Mouse (Mus musculus) ovary, adult 18-20 months (tissue): ENCODE data around the gene Plscr1.

Source experiments
- DNase-seq: peaks from one replicate; pipeline ENCODE4 v3.0.0; 2022; ENCODE audit warnings: low spot score, mixed read lengths

The Plscr1 gene

DNA sequence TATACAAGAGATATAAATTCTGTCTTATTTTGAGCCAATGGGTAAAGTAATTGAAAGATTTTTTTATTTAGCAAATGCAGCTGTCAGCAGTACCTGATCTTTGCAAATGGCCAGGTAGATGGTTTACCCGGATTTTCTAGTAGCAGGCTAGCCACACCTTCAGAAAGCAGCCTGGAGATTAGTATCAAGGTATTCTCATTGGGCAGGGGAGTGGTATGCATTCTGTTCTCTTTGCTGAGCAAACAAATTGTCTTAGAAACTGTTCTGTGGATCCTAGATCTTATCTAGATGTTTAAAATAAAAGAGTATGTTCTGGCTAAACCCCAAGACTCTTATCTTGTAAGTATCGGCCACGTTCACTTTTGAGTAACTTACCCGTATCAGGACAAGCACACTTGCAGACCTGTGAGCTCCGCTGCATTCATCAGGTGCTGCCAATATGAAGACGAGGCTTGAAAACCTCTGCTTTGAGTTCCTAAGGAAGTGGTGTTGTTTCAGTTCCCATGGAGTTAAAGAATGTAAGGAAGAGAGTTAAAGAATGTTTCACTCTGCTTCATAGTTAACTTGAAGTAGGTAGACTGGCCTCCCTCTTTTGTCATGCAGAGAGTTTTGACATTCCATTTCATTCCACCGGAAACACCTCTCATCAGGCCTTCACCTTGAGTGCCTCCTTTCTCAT lies 11.1 kb downstream of the Plscr1 start:
- DNase-seq, result no peak

DNA sequence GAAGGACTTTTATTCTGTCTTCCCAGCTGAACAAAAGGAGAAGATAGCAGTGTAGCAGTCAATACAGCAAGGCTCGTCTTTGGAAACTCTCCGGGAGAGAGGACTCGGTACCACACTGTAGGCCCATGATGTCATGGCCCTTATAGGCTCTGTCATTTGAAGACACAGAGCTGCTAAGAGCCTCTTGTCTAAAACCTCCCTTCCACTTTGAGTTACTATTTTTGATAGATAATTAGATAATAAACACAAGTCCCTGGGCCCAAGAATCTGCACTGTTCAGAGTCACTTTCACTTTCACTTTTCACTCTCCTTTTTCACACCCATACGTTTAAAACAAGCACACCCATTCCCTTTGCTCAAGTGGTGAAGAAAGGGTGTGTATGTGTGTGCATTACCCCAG lies 16.2 kb downstream of the Plscr1 start:
- DNase-seq, result no peak

DNA sequence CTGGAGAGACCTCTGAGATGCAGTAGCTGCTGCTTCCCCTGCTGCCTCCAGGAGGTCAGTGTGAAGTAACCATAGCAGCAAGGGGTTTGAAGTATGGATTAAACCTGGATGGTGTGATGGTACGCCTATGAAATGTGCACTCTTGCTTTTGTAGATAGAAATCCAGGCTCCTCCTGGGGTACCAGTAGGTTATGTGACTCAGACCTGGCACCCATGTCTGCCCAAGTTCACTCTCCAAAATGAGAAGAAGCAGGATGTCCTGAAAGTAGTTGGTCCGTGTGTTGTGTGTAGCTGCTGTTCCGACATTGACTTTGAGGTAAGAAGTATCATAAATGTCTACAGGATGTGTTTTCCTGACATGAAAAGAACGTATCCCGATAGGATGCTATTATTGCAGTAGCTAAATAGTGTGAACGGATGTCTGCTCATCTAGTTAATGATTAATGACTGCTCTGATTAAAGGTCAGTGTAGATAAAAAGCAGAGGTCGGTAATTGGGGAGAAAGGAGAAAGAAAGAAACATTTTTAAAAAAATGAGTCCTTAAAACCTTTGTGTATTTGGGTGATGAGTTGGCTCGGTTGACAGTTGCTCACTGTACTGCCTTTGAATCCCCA lies 17.1 kb downstream of the Plscr1 start:
- no peak for DNase-seq

DNA sequence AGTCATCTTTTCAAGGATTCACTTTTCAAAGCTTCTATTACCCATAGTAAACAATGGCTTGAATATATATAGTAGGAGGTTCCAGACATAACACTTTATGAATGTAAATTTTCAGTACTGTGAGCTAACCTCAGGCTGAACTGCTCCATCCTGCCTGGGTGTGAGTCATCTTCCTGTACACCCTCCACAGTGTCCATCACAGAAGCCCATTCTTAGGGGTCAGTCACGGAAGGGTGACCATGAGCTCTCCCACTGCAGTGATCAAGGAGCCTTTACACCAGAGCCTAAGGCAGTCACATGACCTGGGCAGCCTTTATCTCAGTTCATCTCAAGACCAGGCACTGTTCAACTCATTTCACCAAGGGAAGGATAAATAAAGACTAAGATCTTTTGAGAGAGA lies 18.2 kb downstream of the Plscr1 start:
- DNase-seq, result no peak

DNA sequence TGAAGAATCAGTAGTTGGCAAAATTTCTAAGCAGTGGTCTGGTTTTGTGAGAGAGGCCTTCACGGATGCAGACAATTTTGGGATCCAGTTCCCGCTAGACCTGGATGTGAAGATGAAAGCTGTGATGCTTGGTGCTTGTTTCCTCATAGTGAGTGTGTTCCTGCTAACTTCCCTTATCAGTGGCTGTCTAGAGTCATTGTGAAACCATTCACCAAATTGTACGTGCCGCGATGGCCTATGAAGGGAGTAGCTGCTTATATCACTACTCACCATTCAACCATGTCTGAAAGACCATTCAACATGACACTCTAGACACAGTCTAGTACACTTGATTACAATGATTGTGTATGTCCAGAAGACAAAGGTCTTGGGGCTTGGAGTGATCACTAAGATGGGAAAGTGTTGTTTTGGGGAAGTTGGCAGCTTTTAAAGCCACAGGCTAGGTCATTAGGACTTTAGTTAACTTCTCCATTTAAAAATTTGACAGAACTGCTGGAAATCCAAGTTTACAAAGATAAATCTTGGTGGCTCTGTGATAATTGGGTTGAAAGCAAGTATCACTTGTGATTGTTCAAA lies 20.4 kb downstream of the Plscr1 start:
- DNase-seq, result no peak

DNA sequence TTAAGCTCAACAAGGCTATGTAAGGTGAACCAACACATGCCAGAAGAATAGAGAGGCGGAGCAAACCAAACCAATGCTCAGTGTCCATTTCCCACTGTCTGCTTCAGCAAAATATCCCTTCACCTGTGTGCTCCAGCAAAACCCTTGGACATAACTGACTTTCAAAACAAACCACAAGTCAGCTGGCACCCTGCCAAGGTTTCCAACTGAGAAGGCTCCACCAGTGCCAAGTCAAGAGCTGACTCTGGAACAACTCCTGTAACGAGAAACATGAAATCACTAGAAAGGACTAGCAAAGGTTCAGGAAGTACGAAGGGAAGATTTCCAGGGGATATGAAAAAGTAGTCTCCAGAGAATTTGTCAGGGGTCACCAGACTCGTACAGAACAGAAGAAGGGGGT lies 21.4 kb downstream of the Plscr1 start:
- peak; percentile 59 for DNase-seq

DNA sequence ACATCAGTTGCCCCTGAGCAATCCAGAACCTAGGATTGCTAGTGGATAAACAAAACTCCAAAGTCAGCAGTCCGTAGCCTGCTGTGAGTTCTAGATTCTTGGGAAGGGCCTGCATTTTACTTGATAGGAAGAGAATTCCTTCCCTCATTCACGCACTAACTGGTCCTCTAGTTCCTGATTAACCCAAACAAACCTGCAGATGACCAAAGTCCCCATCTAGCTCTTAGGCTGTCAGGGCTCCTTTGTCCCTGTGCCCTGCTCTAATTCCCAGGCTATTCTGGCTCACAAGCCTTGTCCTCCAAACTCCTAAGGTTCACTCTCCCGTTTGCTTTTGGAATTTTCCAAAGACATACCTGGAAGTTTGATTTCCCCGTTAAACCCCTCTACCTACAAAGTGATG lies 23.1 kb downstream of the Plscr1 start:
- no peak for DNase-seq

DNA sequence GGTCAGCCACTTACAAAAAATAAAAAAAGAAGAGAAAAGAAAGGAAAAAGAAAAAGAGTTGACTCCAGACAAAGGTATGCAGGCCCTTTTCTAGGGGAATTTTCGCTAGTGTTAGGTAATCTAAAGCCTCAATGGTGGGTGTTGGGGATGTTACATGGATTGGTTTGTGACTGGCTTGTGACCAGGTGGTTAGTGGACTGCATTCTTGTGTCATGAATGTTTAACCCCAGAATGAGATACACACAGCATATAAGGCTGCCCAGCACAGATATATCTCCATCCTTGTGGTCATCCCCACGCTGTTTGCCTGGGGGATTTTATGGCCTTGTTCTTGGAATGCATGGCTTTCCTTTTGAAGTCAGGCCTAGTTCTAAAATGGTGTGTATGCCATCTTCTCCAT lies 23.7 kb downstream of the Plscr1 start:
- DNase-seq, result no peak

DNA sequence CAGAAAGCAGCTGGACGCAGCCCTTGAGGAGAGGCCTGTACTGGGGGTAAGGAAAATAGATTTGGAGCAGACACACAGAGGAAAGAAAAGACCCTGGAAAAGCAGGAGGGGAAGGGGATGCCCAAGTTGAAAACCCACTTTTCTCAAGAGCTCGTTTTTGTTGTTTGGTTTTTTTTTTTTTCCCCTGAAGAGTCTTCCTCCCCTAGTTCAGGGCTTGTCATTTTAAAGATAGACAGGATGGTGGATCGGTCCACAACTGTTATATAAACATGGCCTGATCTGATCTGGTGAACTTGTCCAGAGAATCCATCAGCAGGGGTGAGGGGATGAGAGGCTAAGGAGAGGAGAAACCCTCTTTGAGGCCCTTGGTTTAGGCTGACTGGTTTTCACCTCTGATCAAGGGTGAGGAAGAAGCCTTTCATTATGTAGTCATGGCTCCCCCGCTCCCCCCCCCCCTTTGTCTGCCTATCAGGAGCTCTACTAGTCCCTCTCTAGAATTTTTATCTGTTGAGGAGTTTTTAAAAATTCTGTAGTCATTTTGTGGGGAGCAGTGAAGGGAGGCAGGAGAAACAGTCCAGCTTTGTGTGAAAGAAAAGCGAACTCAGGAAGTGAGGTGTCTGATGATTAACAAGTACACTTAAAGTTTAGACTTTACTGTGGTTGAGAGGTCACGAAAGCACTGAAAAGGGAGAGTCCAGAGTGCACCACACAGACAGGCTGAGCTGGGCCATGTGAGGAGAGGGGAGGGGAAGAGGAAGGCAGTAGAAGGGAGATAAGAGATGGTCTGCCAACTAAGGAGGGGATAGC lies 24.6 kb downstream of the Plscr1 start:
- DNase-seq, result no peak

DNA sequence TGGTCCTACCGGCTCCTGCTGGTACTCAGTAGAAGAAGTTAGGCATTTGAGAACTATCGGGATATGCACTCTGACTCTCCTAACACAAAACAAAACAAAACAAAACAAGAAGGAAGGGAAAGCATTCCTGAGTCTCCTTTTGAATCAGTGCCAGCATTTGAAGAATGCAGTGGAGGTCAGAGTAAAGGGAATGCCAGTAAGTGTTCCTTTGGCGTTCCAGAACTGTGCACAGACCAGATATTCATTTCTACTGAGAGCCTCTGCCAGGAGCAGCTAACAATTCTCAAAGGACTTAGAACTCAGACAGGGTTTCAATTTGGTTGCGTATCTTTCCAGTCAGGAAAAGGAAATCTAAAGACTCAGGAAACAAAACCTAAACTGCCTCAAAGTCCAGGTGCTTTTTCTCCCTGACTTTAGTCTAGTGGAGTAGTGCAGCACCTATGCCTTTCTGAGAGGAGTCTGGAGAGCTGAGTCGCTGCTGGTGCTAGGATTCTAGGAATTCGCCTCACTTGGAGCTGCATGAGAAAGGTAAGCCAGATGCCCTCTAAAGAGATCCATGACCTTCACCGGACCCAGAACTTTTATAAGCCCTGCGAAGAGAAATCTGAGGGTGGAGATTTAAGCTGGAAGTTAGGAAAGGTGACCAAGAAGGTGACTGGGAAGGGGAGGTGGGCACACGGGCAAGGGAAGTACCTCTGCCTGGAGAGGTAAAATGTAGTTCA lies 26.1 kb downstream of the Plscr1 start, which contains the start of gene Plscr2:
Gene Plscr2, plus strand, starts transcription at position 117 of the 722 bp plus-strand sequence.
- peak; percentile 17 for DNase-seq

DNA sequence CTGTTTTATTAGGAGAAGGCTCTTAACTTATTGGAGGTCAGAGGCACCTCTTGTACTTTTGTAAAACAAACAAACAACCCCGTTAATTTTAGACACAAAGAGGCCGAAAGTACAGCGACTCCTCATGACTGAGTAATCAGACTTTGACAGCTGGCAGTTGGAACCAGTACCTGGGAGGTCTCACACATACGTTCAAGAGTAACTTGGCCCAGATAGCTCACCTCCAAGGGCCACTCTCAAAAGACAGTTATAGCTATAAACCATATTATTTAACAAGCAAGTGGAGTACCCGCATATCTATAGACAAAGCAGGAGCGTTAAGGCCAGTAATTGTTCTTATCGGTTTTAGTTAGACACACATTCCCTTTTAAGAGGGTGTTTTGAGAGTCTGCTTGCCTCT lies 26.8 kb downstream of the Plscr1 start:
- DNase-seq, result no peak

DNA sequence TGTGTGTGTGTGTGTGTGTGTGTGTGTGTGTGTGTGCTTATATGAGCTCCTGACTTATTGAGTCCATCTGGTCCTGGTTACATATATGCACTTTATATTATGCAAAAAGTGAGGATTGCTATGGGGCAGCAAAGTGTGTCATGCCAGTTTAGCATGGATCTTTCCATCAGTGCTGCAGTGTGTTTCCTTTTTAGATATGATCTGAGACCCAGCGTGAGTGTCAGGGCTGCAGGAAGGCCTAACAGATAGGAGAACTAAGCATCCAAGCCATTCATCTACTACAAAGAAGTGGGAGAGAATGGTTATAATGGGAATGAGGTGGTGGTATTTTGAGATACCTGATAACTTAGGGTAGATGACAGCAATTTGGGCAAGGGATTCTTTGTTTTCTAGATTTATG lies 30.5 kb downstream of the Plscr1 start:
- DNase-seq, result no peak

DNA sequence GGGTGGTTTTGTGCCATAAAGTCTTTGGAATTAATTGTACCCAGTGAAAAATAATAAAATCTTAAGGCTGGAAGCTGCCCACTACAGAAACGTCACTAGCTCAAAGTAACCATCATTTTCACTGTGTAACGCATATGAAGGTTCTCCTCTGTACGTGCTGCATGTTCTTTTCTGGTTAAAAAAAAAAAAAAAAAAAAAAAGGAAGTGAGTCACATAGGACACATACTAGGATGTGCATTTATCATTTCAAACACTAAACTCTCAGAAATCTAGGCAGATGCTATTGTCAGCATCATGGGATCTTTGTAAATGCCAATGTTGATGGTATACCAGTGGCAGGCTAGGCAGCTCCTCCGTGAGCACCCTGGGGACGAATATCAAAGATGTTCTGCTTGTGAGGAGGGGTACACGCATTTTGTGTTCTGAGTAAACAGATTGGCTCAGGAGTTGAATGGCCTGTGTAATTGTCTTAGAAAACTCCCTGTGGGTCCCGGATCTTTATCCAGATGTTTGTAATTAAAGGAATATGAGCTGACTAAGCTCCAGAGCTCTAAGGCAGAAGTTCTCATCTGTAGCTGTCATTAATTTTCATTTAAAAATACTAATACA lies 33.1 kb downstream of the Plscr1 start:
- no peak for DNase-seq

DNA sequence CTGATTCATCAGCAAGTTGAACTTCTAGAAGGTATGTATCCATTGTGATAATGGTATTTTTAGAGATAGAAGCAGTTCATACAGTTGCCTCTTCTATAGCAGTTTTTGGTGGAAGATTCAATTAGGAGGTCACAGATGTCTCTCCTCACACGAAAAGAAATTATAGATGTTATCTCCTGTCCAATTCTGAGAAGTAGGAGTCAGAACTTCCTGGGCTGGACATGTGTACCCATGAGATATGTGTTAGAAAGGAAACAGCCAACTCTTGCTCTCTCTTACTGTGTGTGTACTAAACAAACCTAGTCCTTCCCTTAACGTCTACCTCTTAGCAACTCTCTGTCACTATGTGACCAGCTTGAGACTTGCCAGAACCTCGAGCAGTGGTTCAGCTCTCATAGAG lies 40.1 kb downstream of the Plscr1 start:
- DNase-seq, result no peak

DNA sequence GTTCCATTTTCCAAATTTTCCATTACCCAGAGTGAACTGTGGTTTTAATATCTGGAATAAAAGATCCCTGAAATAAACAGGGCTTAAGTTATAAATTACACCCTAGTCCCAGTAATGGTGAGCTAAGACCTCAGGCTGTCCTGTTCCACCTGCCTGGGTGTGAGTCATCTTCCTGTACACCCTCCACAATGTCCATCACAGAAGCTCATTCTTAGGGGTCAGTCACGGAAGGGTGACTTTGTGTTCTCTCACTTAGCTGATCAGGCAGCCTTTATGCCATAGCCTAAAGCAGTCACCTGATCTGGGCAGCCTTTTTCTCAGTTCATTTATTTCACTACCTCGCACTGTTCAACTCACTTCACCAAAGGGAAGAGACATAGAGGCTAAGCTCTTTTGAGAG lies 42.6 kb downstream of the Plscr1 start:
- DNase-seq, result no peak

DNA sequence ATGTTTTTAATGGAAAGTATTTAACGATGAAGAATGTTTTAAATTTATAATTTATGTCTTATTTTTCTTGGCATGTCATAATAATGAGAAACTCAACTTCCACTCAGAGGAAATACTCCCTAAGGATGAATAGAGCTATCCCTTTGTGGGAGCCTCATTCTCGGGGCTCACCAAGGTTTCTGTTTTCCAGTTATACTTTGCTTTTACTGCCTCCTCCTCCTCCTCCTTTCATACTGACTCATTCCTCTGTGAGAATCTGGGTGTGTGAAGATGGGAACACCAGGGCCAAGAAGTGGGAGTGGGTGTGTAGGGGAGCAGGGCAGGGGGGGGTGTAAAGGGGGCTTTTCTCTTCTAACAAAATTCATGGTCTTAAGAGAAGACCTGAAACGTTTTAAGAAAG lies 43.4 kb downstream of the Plscr1 start:
- no peak for DNase-seq

DNA sequence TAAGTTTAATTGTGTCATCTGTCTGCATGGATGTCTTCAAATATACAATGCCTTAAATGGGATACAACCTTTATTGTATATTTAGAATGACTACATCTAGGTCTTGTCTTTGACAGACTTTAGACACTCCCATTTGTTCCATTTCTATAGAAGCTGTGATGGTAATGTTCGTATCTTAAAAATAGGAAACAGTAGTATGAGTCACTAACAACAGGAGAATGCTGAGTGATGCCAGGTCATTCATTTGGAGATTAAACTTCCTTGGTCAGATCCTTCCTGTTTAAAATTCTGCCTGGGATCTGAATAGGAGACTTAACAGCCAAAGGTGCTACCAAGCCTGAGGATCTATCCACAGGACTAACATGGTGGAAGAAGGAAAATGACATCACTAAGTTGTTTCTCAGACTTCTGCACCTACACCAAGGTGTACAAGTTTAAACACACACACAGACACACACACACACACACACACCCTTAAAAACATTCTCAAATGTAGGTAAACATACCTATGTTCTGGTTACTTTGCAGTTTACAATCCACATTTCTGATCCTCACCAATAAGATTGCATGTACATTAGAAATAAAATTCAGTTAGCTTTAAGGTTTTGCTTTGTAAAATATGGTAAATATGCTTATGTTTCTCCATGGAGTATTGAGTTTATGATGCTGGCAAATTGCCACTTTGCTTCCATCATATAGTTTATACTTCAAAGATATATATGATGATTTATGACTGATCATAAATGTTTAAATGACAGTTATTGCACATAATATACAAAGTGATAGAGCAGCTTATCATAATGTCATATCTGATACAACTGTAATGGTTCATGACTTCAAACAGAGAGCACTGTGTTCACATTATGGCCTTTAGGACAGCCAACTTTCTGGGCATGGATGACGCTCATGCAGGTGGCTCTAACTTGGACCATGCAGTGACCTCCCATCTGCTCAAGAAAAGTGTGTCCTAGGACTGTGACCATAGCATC lies 44.3 kb downstream of the Plscr1 start:
- no peak for DNase-seq

DNA sequence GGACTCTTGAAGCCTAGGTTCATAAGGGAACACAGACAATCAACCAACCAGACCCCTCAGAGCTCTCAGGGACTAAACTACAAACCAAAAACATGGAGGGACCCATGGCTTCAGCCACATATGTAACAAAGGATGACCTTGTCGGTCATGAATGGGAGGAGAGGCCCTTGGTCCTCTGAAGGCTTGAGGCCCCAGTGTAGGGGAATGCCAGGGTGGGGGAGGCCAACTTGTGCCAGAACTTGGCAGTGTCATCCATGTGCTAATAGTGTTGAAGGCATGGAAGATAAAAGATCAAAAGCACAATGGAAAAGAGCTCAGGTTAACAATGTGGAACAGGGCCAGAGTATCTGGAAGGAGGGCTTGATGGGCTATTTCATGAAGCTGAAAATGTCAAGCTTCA lies 48.7 kb downstream of the Plscr1 start:
- no peak for DNase-seq

DNA sequence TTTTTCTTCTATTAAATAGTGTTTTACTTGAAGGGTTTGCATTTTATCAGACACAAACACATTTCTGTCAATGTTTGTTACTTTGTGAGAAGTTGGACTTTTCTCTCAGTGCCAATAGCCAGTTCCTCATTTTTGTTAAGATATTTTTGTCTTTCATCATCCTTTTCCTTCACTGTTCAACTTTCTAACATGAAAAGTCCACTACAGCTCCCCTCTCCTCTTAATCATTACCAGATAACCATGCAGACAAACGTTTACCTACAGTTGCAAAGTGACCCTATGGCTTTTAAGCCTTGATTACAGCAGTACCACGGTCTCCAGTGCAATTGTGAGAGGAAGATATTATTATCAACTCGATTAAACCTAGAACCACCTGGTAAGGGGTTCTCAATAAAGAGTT lies 51.7 kb downstream of the Plscr1 start:
- no peak for DNase-seq

DNA sequence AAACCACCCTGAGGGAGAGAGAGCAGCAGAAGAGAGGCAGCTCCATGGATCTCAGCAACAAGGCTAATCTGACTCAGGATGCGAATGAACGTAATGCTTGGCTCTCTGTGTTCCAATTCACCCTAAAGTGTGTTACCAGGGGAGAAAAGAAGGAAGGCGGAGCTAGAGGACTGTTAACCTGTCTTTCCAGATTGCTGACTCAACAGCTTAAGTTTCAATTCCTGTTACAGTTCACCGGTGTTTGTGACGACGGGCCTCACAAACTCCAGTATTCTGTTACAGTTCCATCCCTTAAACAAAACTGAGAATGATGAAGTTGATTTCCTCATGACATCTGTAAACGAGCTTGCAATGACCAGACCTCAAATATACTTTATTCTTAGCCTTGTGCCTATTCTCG lies 55.5 kb downstream of the Plscr1 start:
- DNase-seq, result no peak
